ENCODE assay signal across 8 mouse cellular contexts in genomic region chr8:128361343-128361870, GRCm38 (mm10). TPM values are rescaled to one million over a fixed set of nuclear protein-coding genes. Genes with fewer than 3 reads are reported as not detected.
DNase-seq lines count a peak whose midpoint lies in the region; ATAC-seq and TF ChIP-seq lines count a peak whose summit lies in the region.
"Had no signal": no experiment of that assay in that cellular context is flagged by ENCODE, and none has a peak within 500 bp of the region (broad histone marks: within the 10 kb centered on the region; RNA-seq: fewer than 3 reads in every experiment).

No protein-coding gene starts in this region.

- no peak overlapping the region for H3K27ac ChIP-seq in lung, embryonic 14.5 days (ENCODE audit: low read depth)
- H3K27ac ChIP-seq in forebrain, embryonic 12.5 days = no peak overlapping the region
- no peak overlapping the region for H3K27ac ChIP-seq in limb, embryonic 11.5 days (replicated peaks; ENCODE audit: low read depth, low read length)
- H3K27ac ChIP-seq in stomach, embryonic 14.5 days (ENCODE audit: low read length) = no peak overlapping the region

- peak overlapping the region; percentile 69 for H3K4me2 ChIP-seq in lung, embryonic 14.5 days
- peak overlapping the region; percentile 99 for H3K4me2 ChIP-seq in forebrain, embryonic 12.5 days
- peak overlapping the region; percentile 100 for H3K4me2 ChIP-seq in limb, embryonic 11.5 days (ENCODE audit: low read depth, severe bottlenecking)
- H3K4me2 ChIP-seq in stomach, embryonic 14.5 days (replicated peaks; ENCODE audit: low read depth, low read length) = peak overlapping the region; percentile 99

- no peaks in the 10 kb centered on the region for H3K9me3 ChIP-seq in lung, embryonic 14.5 days (ENCODE audit: low read depth, low read length)
- no peaks in the 10 kb centered on the region for H3K9me3 ChIP-seq in forebrain, embryonic 12.5 days
- H3K9me3 ChIP-seq in limb, embryonic 11.5 days (ENCODE audit: control insufficient read depth, low read length) = no peaks in the 10 kb centered on the region
- no peaks in the 10 kb centered on the region for H3K9me3 ChIP-seq in stomach, embryonic 14.5 days (ENCODE audit: control insufficient read depth, low read depth, low read length)

- H3K27me3 ChIP-seq in lung, embryonic 14.5 days (ENCODE audit: insufficient read depth, low read length) = no peaks in the 10 kb centered on the region
- peaks cover 19% of the 10 kb centered on the region for H3K27me3 ChIP-seq in forebrain, embryonic 12.5 days
- H3K27me3 ChIP-seq in limb, embryonic 11.5 days (ENCODE audit: control insufficient read depth, insufficient read depth, low read length) = no peaks in the 10 kb centered on the region
- no peaks in the 10 kb centered on the region for H3K27me3 ChIP-seq in stomach, embryonic 14.5 days (ENCODE audit: control insufficient read depth, insufficient read depth, low read length)

- H3K9ac ChIP-seq in lung, embryonic 14.5 days = peak overlapping the region; percentile 85
- H3K9ac ChIP-seq in forebrain, embryonic 12.5 days = peak overlapping the region; percentile 3; the same call in 1 of the 2 replicates
- no peak overlapping the region for H3K9ac ChIP-seq in limb, embryonic 11.5 days (ENCODE audit: low read length)
- H3K9ac ChIP-seq in stomach, embryonic 14.5 days (replicated peaks; ENCODE audit: low read depth, low read length) = peak overlapping the region; percentile 70; the same call in 1 of the 2 replicates

- DNase-seq in lung, embryonic 14.5 days = no peak
- DNase-seq in lung, adult 18-20 months = no peak
- no peak for DNase-seq in limb, embryonic 11.5 days (ENCODE audit: low spot score)
- no peak for DNase-seq in frontal cortex, postnatal 25 days (ENCODE audit: low spot score in 2 of 2)
- no peak for DNase-seq in adrenal gland, adult 2 months

- H3K4me1 ChIP-seq in lung, embryonic 14.5 days (ENCODE audit: insufficient read depth) = peaks cover 10% of the 10 kb centered on the region; the same call in 1 of the 2 replicates
- H3K4me1 ChIP-seq in forebrain, embryonic 12.5 days = peaks cover 62% of the 10 kb centered on the region
- peaks cover 14% of the 10 kb centered on the region for H3K4me1 ChIP-seq in limb, embryonic 11.5 days (ENCODE audit: control insufficient read depth, insufficient read depth, low read length)
- H3K4me1 ChIP-seq in stomach, embryonic 14.5 days (ENCODE audit: control insufficient read depth, insufficient read depth, low read length) = 0 out of 2 replicates have a peak, but pooled peaks cover 2% of the 10 kb centered on the region

- no peak for ATAC-seq in lung, embryonic 14.5 days (ENCODE audit: insufficient read depth)
- ATAC-seq in forebrain, embryonic 12.5 days (ENCODE audit: low FRiP score) = no peak
- ATAC-seq in limb, embryonic 11.5 days (ENCODE audit: insufficient number of reproducible peaks, low FRiP score, low TSS enrichment, low read depth) = no peak
- no peak for ATAC-seq in stomach, embryonic 14.5 days (ENCODE audit: insufficient number of reproducible peaks, insufficient read depth, low FRiP score, low read depth)

- H3K4me3 ChIP-seq in lung, embryonic 14.5 days (ENCODE audit: low read depth, low read length) = peak overlapping the region; percentile 80
- peak overlapping the region; percentile 72 for H3K4me3 ChIP-seq in forebrain, embryonic 12.5 days (replicated peaks)
- peak overlapping the region; percentile 73 for H3K4me3 ChIP-seq in limb, embryonic 11.5 days (ENCODE audit: low read depth, low read length)
- H3K4me3 ChIP-seq in stomach, embryonic 14.5 days (ENCODE audit: low read depth, low read length) = peak overlapping the region; percentile 66
- H3K4me3 ChIP-seq: erythroblast, embryonic 14.5 days had no signal

- H3K36me3 ChIP-seq in lung, embryonic 14.5 days (ENCODE audit: insufficient read depth) = peaks cover 11% of the 10 kb centered on the region; the same call in 1 of the 2 replicates
- H3K36me3 ChIP-seq in forebrain, embryonic 12.5 days (replicated peaks) = no peaks in the 10 kb centered on the region
- no peaks in the 10 kb centered on the region; the same call in 1 of the 2 replicates for H3K36me3 ChIP-seq in limb, embryonic 11.5 days (ENCODE audit: control insufficient read depth, insufficient read depth, low read length)
- no peaks in the 10 kb centered on the region for H3K36me3 ChIP-seq in stomach, embryonic 14.5 days (ENCODE audit: control insufficient read depth, insufficient read depth, low read length)

- WGBS in lung, embryonic 14.5 days = 43% methylated on average over 5 of the region's 5 CpGs
- 29% methylated on average over 5 of the region's 5 CpGs for WGBS in forebrain, embryonic 12.5 days
- WGBS in limb, embryonic 11.5 days = 12% methylated on average over 5 of the region's 5 CpGs
- 40% methylated on average over 5 of the region's 5 CpGs for WGBS in stomach, embryonic 14.5 days

- no peak for TF ChIP-seq CTCF in lung, embryonic 14.5 days (IDR thresholded peaks at IDR 0.05; ENCODE audit: low read depth)

RNA-seq across cellular contexts. Expression of gene Nrp1, which starts 3.0 kb away (rescaled TPM):
- 94.3 and 94.8 TPM in 2 replicates for polyA plus RNA-seq in lung, embryonic 14.5 days (2014; fragmentation: Nextera tagmentation; extraction: Ambion mirVana)
- 39.7 and 40.8 TPM in 2 replicates for polyA plus RNA-seq in forebrain, embryonic 12.5 days (2016; fragmentation: Nextera tagmentation; extraction: Ambion mirVana)
- 51.1 and 54.1 TPM in 2 replicates for polyA plus RNA-seq in limb, embryonic 11.5 days (2014; fragmentation: Nextera tagmentation; extraction: Ambion mirVana)
- polyA plus RNA-seq in stomach, embryonic 14.5 days (2014; fragmentation: Nextera tagmentation; extraction: Ambion mirVana) = 62.2 and 70.4 TPM in 2 replicates
- total RNA-seq in adrenal gland, adult 2 months (2021) = 100 to 1,000 TPM in 1 of 2 experiments, 10 to 100 TPM in 1; 74.4 to 130 TPM
- 24.4 and 31.1 TPM in 2 replicates for polyA plus RNA-seq in adrenal gland, adult 2 months (2012; rRNA removed)
